Mouse (Mus musculus) liver, embryonic 14.5 days (tissue): ENCODE data around the gene Pcdh15.

Experiments
- CTCF ChIP-seq: IDR thresholded peaks from 2 replicates; pipeline ENCODE4 v1.5.1; 2016; ENCODE audit warnings: antibody characterized with exemption, low read depth, control low read depth
- EP300 ChIP-seq: IDR thresholded peaks from 2 replicates; pipeline ENCODE4 v1.6.1; 2016; ENCODE audit warnings: antibody characterized with exemption, low read depth

DNA sequence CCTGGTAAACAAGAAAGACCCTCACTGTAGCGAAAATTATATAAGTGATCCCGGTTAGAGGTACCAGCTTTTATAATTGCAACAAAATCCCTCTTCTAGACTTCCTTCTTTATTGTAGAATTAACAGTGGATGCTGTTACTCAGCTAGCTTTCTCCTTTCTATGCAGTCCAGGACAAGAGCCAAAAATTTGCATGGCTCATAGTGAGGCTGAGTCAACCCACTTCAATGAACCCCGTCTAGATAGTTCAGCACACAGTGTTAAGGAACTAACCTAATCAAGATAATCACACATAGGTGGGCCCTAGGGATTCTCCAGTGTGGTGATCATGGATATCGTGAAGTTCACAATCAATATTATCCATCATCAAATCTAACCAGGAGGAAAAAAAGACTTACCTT is 1024.3 kb downstream of the Pcdh15 start:
- no peak for TF ChIP-seq CTCF
- TF ChIP-seq EP300 = no peak
